Mouse (Mus musculus): ENCODE results near the gene Shank2.

Gene Shank2

DNA sequence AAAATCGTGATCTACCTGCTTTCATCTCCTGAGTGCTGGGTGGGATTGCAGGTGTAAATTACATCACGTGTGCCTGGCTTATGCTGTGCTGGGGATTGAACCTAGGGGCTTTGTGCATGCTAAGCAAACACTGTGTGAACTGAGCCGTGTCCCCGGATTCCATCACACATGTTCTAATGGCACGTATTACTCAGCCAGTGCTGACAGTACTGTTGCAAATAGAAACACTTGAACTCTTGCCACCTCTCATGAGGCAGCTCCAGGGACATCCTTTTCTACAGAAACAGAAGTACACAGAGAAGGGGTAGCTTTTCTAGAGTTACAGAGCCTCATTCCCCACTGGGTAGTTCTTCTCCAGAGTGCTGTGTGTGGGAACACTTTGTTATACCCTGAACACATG is 168.5 kb downstream of the Shank2 start:
- DNase-seq (ENCODE audit: low read depth, low spot score), result no peak

- DNase-seq (ENCODE audit: low read depth, low spot score), result no peak
Measured at GRCm38 (mm10) chr7:144170686-144171085, 169.0 kb downstream of the Shank2 start.

DNA sequence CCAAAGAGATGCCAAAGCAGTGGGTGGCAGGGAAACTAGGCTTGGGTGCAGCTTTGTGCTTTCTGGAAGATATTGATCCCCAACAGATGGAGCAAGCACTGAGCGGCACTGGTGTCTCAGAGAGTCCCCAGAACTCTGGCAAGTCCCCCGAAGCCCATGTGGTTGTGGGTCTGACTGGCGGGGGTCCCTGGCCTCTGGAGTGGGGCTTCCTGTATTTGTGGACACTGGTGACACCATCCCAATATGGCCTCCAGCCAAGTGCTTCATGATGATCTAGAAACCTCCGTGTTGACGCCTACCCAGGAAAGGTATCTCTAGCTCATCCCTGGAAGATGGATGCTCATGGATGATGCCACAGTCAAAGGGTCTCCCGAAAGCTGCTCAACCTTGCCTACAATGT is 172.1 kb downstream of the Shank2 start:
- DNase-seq (ENCODE audit: low read depth, low spot score), result no peak

- no peak for DNase-seq (ENCODE audit: low read depth, low spot score)
Measured at GRCm38 (mm10) chr7:144174329-144174728, 172.6 kb downstream of the Shank2 start.

- DNase-seq (ENCODE audit: low read depth, low spot score), result no peak
Measured at GRCm38 (mm10) chr7:144175025-144175424, 173.3 kb downstream of the Shank2 start.

DNA sequence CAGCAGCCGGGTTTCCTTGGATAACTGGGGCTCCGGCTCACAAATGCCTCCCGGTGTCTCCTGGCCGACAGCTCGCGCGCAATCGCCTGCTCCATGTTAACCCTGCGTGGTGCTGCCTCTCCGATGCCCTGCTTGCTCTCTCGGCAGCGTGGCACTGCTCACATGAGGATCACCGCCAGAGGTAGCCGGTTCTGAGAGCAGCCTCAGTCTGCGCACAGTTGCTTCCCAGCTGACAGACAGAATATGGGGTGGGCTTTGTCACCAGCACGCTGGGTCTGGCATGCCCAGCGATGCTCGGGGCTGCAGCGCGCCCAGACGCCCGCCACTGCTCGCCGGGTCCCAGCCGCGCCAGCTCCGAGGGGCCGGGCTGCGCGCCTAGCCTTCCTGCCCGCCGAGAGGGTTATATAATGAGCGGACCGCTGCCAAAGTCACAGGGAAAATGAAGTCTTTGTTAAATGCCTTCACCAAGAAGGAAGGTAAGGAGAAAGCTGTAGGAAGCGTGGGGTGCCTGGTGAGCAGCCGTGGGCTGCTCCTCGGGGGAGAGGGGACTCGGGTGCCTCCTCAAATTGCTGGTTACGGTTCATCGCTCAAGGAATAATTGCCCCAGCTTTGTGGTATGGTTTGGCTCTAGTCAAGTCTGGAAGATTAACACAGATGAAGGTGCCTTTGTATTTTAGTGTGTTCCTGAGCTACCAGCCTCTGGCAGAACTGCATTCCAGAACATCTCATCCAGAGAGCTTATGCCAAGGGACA is 173.9 kb downstream of the Shank2 start:
- DNase-seq (ENCODE audit: low read depth, low spot score), result peak; percentile 41

DNA sequence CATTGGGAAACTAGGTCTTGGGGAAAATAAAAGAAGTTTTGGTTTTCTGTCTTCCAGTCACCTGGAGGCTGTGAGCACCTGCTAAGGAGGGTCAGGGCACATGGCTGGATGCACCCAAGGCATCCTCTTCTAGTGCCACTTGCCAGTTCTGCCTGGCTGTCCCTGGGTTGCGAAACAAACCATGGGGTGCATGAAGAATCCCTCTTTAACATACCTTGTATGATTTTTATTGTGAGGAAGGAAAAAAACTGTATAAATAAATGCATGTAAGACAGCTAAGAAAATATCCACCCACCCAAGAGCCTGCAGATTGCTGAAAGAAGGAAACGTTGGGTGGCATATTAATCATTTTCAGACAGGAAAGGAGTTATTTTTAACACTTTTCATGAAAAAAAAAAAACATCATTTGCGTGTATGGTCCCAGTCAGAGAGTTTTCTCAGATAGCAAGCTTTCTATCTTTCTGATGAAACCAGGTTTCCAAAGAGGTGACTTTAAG is 174.6 kb downstream of the Shank2 start:
- DNase-seq (ENCODE audit: low read depth, low spot score), result no peak

GRCm38 (mm10) chr7:144179436-144179835 is 177.7 kb downstream of the Shank2 start:
- no peak for DNase-seq (ENCODE audit: low read depth, low spot score)

DNA sequence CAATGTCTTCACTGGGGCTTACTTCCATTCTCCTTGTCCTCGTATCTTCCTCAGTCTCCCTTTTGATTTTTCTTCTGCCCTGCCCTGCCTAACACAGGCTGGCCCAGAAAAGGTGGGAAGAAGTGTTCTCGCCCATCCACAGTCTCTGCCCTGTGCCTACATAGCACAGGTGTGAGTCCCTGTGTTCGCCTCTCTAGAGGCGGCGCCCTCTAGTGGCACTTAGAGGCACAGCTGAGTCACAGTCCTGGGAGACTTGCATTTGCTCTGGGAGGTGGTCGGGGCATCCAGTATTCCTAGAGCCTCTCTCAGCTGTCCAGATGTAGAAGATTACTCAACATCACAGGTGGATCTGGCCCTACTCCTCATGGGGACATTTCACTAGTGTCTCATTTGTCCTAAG is 179.2 kb downstream of the Shank2 start:
- peak; percentile 83 for DNase-seq (ENCODE audit: low read depth, low spot score)

GRCm38 (mm10) chr7:144187869-144188430 is 186.2 kb downstream of the Shank2 start:
- DNase-seq (ENCODE audit: low read depth, low spot score), result no peak

- no peak for DNase-seq (ENCODE audit: low read depth, low spot score)
Measured at GRCm38 (mm10) chr7:144189446-144189845, 187.7 kb downstream of the Shank2 start.

DNA sequence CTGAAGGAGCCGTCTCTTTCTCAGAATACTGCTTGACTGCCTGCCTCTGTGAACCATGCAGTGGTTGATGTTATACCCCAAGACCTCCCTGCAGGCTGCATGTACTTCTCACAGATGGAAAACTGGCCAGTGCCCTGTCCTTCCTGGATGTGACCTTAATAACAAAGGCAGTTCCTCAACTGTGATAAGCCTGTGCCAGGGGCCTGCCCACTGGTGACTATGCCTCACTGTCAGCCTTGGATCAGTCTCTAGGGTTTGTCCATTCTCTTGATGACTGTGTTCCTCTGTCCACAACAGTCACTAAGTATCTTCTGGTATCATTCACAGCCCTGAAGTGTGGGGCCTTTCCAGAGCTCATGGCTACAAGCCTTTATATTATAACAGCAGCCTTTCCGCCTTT is 196.8 kb downstream of the Shank2 start:
- DNase-seq (ENCODE audit: low read depth, low spot score), result no peak

DNA sequence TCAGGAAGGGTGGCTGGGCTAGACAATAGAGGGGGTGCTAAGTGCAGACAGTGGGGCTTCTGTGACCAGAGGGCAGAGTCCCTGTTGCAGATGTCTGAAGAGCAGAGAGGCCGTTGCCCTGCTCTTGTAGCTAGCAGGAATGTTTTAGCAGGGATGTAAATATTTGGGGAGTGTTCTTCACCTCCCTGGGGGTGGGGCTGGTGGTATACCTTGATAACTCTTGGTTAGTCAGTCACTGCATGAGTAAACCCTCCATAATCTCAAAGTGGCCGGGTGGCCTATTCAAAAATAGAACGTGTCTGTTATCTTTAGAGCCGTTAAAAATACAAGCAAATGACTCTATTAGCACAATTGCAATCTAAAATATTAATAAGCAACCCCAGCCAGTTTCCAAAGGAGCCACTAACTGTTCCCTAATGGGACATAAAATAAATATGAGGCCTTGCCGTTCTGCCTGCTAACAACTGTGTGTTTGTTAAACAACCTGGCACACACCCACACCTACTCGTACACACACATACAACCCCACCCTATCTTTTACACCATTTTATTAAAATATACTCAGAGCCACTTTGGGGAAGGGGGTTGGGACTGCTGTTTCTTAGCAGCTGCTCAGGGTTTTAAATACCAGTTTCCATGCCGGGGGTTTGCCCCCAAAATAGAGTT is 200.4 kb downstream of the Shank2 start:
- DNase-seq (ENCODE audit: low read depth, low spot score), result no peak

DNA sequence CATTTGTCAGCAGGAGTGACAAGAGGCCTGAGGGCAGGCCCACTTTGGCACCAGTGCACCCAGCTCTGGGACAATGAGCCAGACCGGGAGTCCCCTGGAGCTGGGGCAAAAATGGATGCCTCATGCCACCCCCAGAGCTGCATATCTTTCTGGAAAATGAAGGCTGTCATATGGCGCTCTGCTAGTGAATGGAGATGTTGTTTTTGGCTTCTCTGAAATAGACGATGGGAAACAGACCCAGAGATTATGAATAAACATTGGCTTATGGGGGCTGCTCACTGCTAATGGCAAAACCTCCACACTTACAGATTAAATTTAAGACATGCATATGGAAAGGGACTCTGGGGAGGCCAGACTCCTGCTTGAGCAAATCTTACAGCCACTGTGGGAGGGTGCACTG is 202.6 kb downstream of the Shank2 start:
- DNase-seq (ENCODE audit: low read depth, low spot score), result no peak

DNA sequence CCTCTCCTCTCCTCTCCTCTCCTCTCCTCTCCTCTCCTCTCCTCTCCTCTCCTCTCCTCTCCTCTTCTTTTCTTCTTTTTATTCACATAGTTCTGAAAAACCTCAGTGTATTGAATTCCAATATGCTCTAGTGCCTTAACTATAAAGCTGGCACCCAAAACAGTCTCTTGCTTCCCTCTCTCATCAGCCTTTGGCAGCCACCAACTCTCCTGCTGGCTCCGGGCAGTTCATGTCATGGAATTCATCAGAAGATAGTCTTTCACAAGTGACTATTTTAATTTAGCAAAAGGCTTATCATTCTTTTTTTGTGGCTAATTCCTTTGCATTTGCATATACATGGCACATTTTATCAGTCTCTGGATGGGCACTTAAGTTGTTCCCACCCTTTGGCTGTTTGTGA is 203.4 kb downstream of the Shank2 start:
- no peak for DNase-seq (ENCODE audit: low read depth, low spot score)

- no peak for DNase-seq (ENCODE audit: low read depth, low spot score)
Measured at GRCm38 (mm10) chr7:144205837-144206236, 204.1 kb downstream of the Shank2 start.

DNA sequence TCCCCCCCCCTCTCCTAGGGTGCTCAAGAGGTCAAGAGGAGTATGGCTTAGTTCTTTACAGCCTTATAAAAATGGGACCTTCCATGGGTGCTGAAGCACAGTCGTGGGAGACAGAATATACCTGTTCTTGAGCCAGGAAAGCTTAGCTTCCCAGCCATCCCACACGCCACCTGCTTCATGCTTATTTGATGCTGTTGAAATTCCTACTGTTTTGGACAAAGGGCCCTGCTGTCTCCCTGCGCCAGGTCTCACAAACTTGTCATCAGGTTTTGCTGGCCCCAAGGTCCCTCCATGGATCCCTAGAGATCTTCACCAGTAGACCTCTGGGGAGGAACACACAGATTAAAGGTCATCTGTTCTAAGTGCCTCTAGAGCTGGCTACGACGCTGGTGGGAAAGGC is 204.5 kb downstream of the Shank2 start:
- DNase-seq (ENCODE audit: low read depth, low spot score), result no peak

GRCm38 (mm10) chr7:144207100-144207499 is 205.4 kb downstream of the Shank2 start:
- no peak for DNase-seq (ENCODE audit: low read depth, low spot score)

- DNase-seq (ENCODE audit: low read depth, low spot score), result peak; percentile 56
Measured at GRCm38 (mm10) chr7:144207849-144208248, 206.1 kb downstream of the Shank2 start.

DNA sequence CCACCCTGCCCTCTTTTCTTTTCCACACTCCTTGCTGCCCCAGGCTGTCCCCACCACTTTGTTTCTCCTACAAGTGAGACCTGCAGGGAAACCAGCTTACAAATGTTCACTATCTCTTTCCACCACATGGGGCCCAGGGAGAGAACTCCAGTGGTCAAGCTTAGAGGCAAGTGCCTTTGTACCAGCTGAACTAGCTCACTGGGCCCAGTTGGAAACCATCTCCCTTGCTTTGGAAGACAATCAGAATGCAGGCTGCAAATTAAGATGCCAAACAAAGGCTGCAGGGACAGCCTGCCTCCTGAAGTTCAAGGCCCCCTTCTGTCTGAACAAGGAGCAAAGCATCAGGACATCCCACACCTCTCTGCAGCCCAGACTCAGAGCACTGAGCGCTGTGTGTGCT is 206.9 kb downstream of the Shank2 start:
- DNase-seq (ENCODE audit: low read depth, low spot score), result peak; percentile 63

DNA sequence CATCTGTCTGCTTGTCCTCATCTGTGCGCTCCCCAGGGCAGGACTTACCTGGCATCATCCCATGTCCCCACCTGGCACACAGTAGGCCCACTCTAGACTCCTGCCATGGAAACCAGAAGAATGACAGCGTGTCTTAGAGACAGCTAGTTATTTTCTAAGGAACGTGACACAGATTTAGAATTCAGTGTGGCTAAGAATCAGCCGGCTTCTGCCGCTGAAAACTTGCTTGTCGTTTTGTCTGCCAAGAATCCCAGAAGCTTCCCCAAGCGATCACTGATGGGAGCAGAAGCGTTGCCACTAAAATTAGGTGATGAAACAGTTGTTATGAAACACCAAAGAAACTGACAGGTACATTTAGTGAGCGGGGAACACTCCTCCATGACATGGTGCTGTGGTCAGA is 208.8 kb downstream of the Shank2 start:
- DNase-seq (ENCODE audit: low read depth, low spot score), result no peak

DNA sequence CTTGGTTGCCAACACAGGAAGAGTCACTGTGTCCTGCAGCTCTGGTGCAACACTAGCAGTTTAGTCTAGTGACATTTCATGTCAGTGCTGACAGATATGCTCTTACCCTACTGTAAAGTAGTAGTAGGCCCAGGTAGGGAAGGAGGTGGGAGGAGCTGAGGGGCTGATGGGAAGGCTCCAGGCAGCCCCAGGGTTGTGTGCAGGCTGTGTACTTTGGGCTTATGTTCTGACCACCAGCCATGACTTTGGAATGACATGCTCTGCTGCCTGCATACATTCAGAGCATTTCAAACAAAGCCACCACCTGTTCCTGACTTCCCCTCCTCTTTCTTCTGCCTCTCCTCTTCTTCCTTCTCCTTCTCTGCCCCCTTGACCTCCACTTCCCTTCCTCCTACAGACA is 211.0 kb downstream of the Shank2 start:
- DNase-seq (ENCODE audit: low read depth, low spot score), result no peak

- DNase-seq (ENCODE audit: low read depth, low spot score), result peak; percentile 76
Measured at GRCm38 (mm10) chr7:144217192-144217591, 215.5 kb downstream of the Shank2 start.

Data from ZHBTc4 (cell line).